Mouse (Mus musculus): ENCODE measurements around the gene Slit3.

Slit3 gene

GRCm38 (mm10) chr11:35410431-35410830 lies 289.4 kb downstream of the Slit3 start:
- no peak for DNase-seq

- DNase-seq = no peak
These were observed 294.9 kb downstream of the Slit3 start for GRCm38 (mm10) chr11:35415768-35416401.

GRCm38 (mm10) chr11:35416402-35417093 lies 295.5 kb downstream of the Slit3 start:
- DNase-seq = no peak

- DNase-seq = no peak
These were observed 297.0 kb downstream of the Slit3 start for GRCm38 (mm10) chr11:35417911-35418552.

GRCm38 (mm10) chr11:35419013-35419412 lies 298.0 kb downstream of the Slit3 start:
- no peak for DNase-seq

- peak; percentile 48 for DNase-seq
These were observed 300.7 kb downstream of the Slit3 start for GRCm38 (mm10) chr11:35421728-35422127.

- DNase-seq = peak; percentile 34
These were observed 307.0 kb downstream of the Slit3 start for GRCm38 (mm10) chr11:35428036-35428435.

GRCm38 (mm10) chr11:35431130-35431529 lies 310.1 kb downstream of the Slit3 start:
- no peak for DNase-seq

- no peak for DNase-seq
These were observed 316.5 kb downstream of the Slit3 start for GRCm38 (mm10) chr11:35437510-35437909.

- DNase-seq = no peak
These were observed 319.2 kb downstream of the Slit3 start for GRCm38 (mm10) chr11:35440186-35440585.

- no peak for DNase-seq
These were observed 323.6 kb downstream of the Slit3 start for GRCm38 (mm10) chr11:35444489-35445100.

- DNase-seq = no peak
These were observed 326.9 kb downstream of the Slit3 start for GRCm38 (mm10) chr11:35447951-35448350.

GRCm38 (mm10) chr11:35449199-35449598 lies 328.2 kb downstream of the Slit3 start:
- DNase-seq = no peak

GRCm38 (mm10) chr11:35451636-35452035 lies 330.6 kb downstream of the Slit3 start:
- peak; percentile 72 for DNase-seq

- DNase-seq = no peak
These were observed 331.4 kb downstream of the Slit3 start for GRCm38 (mm10) chr11:35452413-35452812.

GRCm38 (mm10) chr11:35454191-35454725 lies 333.2 kb downstream of the Slit3 start:
- peak; percentile 2 for DNase-seq

GRCm38 (mm10) chr11:35454781-35455180 lies 333.8 kb downstream of the Slit3 start:
- no peak for DNase-seq

GRCm38 (mm10) chr11:35458068-35458467 lies 337.0 kb downstream of the Slit3 start:
- DNase-seq = no peak

GRCm38 (mm10) chr11:35466701-35467100 lies 345.7 kb downstream of the Slit3 start:
- DNase-seq = no peak

GRCm38 (mm10) chr11:35468847-35469246 lies 347.8 kb downstream of the Slit3 start:
- no peak for DNase-seq

- DNase-seq = no peak
These were observed 348.9 kb downstream of the Slit3 start for GRCm38 (mm10) chr11:35469940-35470339.

- DNase-seq = peak; percentile 6
These were observed 349.8 kb downstream of the Slit3 start for GRCm38 (mm10) chr11:35470853-35471252.
